Mouse (Mus musculus): ENCODE measurements around the gene Snx8.
A peak's percentile ranks its signal among the peaks of the same experiment; 100 is the strongest.
"Not testable (repeated sequence)": the region's sequence is repeated elsewhere in the genome, so short reads cannot be mapped to it uniquely, and the experiment has no call there.

Snx8 gene

DNA sequence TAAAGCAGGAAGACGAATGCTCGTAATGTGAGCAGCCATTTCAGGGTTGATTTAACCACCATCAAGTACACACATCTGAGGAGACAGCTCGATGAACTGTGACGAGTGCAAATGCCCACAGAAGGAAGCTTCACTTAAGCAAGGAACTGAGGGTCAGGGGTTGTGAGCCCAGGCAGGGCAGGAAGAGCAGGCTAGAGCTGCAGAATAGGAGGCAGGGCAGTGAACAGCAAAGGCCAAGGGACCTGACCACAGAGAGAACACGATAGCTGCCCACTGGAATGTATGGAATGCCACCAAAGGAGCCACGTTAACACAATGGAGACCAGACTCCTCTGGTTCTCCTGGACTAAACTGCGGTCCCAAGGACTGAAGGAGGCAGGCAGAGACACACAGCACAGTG lies 5.5 kb downstream of the Snx8 start:
- no peak for DNase-seq

- no peak for DNase-seq
These were observed 6.4 kb downstream of the Snx8 start for GRCm38 (mm10) chr5:140382688-140383087.

- DNase-seq, result no peak
These were observed 7.9 kb downstream of the Snx8 start for GRCm38 (mm10) chr5:140381156-140381555.

DNA sequence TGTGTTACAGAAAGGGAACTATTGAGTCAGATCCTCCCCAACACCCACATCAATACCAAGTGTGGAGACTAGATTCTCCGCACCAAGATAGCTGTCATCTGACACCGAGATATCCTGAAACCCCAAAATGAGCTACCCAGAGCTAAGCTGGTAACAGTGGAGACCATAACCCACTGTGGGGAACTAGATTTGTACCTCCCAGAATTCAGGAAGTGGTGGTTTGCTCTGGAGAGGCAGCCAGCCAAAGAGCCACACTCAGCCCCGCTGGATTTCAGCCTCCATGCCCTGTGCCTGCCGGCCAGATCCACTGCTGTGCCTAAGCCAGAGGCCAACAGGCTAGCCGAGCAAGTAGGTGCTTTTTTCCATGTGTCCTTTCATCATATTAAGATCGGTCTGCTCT lies 9.8 kb downstream of the Snx8 start:
- DNase-seq, result no peak

DNA sequence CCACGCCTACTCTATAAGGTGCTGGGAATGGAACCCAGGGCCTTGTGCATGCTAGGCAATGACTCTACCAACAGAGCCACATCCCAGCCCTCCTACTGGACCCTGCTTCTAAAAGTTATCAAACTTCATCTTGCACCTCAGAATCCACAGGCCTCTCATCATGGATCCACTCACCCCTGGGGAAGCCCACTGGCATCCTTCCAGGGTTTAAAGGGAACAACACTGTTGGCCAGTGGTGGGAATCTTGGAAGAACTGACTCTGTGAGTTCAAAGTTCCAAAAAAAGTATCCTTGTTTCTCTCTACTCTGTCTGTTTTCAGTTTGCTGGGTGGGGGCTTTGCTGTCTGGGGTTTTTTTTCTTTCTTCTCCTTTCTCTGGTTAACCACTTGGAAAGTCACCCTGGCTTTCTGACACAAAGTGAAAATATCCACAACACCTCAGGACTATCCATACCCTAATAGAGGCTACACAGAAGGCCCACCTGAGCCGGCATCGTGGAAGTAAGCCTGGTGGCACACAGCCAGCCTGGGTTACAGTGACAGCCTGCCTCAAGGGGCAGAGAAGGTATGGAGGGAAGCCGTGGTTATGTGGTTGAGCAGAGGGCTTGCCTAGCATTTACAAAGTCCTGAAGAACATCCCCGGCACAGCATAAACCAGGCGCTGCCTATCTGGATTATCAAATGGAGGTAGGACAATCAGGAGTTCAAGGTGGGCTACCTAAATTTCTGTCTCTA lies 10.8 kb downstream of the Snx8 start:
- DNase-seq, result no peak

- no peak for DNase-seq
These were observed 13.7 kb downstream of the Snx8 start for GRCm38 (mm10) chr5:140375249-140375829.

- DNase-seq, result no peak
These were observed 14.8 kb downstream of the Snx8 start for GRCm38 (mm10) chr5:140374226-140374625.

DNA sequence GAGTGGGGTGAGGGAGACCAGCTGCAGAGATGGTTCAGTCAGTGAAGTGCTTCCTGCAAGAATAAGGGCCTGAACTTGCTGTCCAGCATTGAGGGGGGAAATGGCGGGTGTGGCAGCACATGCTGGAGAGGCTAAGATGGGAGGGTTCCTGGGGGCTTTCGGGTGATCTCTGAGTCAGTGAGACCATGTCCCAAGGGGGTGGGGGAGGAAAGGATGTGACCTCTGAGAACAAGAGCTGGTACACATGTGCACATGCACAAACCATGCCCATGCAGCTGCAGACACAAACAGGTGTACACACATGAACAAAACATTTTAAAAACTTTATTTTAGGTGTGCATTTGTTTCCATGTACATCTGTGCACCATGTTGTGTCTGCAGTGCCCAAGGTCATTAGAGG lies 15.4 kb downstream of the Snx8 start:
- DNase-seq, result no peak

DNA sequence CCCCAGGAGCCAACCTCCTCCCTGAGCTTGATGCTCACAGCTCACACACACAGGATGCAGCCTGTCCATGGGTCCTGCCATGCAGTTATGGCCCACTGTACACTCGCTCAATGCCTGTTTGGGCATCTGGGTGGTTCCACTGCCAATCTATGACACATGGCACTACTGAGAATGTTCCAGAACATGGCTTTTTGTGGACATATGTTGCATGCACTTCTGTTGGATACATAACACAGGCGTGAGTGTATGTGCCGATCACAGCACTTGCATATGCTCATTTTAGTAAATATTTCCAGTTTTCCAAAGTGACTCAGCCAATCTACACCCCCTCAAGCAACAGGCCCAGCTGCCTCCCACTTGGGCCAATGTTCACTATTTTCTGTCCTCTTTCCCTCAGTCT lies 17.4 kb downstream of the Snx8 start:
- no peak for DNase-seq

- DNase-seq, result no peak
These were observed 18.4 kb downstream of the Snx8 start for GRCm38 (mm10) chr5:140370446-140371254.

GRCm38 (mm10) chr5:140369466-140369865 lies 19.6 kb downstream of the Snx8 start:
- DNase-seq, result no peak

DNA sequence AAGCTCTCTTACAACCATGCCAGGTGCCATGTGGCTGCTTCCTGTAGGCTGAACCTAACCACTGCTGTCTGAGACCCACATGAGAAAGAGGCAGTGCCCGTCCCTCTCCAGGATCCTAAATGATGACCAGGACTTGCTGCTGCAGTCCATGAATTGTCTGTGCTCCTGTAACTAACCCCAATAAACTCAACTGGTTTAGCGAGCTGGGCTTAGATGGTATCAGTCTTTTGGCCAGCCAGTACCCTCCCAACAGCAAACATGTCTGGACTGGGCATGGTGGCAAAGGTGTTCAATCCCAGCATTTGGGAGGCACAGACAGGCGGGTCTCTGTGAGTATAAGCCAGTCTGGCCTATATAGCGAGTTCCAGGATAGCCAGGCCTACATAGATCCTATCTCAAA lies 20.1 kb downstream of the Snx8 start:
- no peak for DNase-seq

- DNase-seq, result not testable (repeated sequence)
These were observed 20.9 kb downstream of the Snx8 start for GRCm38 (mm10) chr5:140368126-140368525.

DNA sequence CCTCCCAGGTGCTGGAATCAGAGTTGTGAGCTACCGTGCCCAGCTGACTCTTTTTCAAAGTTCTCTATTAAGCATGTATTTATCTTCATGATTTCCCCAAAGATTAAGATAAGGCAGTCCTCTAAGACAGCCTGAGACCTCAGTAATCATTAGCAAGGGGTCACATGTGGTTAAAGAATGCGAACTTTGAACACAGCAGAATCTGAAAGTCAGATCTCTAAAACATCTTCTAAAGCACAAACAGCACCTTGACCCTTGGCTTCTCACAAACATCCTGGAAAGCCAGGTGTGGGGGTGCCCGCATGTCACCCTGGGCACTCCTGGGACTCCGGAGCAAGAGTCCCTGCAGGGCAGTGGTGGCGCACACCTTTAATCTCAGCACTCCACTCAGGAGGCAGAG lies 24.6 kb downstream of the Snx8 start:
- no peak for DNase-seq

DNA sequence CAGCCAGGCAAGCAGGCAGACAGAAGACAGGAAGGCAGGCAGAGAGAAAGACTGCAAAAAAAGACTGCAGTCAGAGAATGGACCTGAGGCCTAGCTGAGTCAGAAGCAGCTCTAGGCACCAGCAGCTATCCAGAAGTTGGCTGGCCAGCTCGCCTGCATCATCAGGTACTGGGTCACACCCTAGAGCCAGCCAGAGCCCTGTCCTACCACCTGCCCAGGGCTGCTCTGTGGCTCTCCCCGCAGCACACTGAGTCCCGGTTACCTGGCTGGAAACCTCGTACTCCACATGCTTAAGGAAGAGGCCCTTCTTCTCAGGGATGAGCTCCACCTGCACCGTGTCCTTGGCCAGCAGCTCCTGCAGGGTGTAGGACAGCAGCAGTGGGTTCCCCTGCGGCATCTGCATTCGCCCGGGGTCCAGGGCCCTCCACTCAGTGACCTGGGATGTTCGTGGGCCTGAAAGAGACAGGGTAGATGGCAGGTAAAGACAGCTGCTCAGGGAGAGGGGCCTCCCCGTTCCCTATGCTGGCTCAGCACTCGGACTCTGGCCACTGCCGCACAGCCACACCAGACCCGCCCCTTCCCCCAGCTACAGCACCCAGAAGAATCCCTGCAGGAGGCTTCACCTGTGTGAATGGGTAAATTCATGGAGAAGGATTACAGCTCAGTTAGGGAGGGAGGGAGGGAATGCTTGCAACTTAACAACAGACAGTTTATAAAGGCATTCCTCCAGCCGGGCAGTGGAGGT lies 29.0 kb downstream of the Snx8 start:
- DNase-seq, result no peak

DNA sequence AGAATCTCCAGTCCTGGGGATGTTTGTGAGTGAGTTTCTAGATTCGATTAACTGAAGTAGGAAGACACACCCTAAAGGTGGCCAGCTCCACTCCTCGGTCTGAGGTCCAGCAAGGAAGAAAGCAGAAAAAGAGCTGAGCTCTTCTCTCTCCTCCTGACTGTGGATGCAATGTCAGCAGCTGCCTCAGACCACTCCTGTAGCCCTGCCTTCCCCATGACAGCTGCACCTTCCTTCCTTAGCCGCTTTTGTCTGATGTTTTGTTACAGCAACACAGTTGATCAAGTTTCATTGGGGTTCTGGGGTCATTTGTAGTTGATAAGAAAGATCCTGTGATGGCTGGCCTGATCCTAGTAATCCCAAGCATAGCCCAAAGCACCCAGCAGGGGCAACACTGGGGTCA lies 31.6 kb downstream of the Snx8 start:
- no peak for DNase-seq

GRCm38 (mm10) chr5:140355934-140356333 lies 33.1 kb downstream of the Snx8 start:
- no peak for DNase-seq

GRCm38 (mm10) chr5:140352352-140352751 lies 36.7 kb downstream of the Snx8 start:
- no peak for DNase-seq

DNA sequence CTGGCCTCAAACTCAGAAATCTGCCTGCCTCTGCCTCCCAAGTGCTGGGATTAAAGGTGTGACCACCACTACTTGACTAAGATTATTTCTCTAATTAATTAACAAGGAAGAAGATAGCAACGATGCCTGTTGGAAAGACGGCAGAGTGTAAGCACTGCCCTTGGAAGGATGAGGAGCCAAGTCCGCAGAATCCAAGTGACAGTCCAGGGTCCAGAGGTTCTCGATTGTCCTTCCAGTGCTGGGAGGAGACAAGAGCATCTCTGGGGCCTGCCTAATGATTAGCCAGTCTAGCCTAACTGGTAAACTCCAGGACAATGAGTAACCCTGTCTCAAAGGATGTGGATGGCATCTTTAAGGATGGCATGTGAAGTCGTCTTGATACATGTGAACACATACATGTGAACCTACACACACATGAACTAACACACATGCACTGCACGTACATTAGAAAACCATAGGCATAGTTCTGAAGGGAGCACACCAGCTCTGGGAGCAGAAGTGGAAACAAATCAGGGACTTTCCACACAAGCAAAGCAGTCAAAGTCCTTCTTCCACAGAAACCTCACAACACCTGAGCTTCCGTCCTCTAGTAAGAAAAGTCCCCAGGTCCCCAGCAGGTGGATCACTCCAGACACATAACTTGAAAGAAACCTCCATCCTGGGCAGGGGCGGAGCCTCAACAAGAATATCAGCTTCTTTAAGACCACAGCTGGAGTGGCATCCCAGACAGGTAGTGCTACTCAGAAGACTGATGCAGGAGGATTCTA lies 38.1 kb downstream of the Snx8 start:
- DNase-seq, result no peak

- peak; percentile 20 for DNase-seq
These were observed 39.2 kb downstream of the Snx8 start for GRCm38 (mm10) chr5:140349882-140350281.

DNA sequence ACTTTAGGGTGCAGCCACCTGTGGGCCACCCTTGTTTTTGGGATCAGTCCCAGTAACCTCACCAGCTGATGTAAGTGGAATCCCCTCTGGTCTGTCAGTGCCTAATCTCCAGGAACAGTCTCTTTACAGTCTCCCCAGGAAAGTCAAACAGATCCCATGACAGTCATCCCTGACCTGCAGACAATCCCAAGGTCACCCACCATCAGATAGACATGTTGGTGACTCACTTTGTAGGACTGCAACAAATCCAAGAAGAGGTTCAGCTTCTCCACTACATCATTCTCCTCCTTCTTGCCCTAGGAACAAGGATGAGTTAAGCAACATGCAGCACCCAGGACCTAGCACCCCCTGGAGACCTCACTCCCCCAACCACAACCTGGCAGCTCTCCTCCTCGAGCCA lies 43.0 kb downstream of the Snx8 start:
- no peak for DNase-seq

DNA sequence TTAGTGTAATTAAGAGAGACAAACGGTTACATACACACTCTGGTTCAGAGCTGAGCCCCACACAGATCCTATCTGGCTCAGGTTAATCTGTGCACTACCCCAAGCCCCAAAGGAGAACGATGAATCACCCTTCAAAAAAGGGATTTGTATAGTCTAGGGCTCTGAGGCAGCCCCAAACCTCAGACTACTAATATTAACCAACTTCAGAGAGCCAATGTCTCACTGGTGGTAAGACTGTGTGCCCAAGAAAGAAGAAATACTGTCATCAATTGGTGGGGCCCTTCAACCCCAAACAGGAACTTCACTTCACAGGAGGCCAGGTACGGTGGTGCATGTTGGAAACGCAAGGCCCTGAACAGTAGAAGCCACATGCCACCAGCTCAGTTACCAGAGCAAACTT lies 43.8 kb downstream of the Snx8 start:
- peak; percentile 16 for DNase-seq

- no peak for DNase-seq
These were observed 46.2 kb downstream of the Snx8 start for GRCm38 (mm10) chr5:140342880-140343279.
